Mouse (Mus musculus) ES-Bruce4 (cell line): ENCODE measurements around the gene Unc5c.

Experiments
- CTCF ChIP-seq: IDR thresholded peaks from one replicate; pipeline ENCODE4 v1.8.1; 2011; ENCODE audit warnings: low read depth, low read length
- EP300 ChIP-seq: IDR thresholded peaks from 2 replicates; pipeline ENCODE4 v1.6.1; 2011; ENCODE audit warnings: low read depth, low read length; ENCODE audit not compliant: insufficient read depth
- POLR2A ChIP-seq: IDR thresholded peaks from one replicate; pipeline ENCODE4 v1.8.1; 2011; ENCODE audit warnings: low read length; ENCODE audit not compliant: insufficient read depth

DNA sequence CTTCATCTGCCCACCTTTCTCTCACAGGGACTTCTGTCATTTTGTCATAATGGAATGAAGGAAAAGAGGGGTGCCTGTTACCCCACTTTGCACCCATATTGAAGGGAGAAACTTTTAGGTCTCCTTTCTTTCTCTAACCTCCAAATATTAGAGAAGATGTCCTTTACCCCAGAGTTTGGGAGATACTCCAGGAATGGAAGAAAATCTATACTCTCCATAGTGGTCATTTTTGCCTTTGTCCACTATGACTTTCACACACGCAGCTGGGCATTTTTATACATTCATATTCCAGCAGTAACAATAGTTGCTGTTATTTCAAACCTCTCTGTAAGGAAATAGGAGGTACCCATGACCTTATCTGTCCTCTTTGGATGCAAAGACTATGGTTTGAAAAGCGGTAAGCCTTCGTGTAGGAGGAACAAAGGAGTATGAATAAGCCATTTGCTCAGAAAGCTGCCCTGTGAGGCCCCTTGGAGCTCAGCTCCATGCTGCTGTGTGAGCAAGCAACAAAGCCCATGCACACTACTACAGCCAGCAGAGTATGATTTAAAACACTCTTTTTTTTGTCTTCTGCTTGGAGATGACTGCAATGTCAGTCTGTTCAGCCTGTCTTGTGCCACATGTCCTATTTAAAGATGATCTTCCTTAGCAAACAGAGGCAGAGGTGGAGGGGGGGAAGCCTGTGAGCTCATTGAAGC lies 353.7 kb downstream of the Unc5c start:
- TF ChIP-seq CTCF: no peak
- no peak for TF ChIP-seq EP300
- no peak for TF ChIP-seq POLR2A
